Mouse (Mus musculus) bone marrow, adult 2 months (tissue): Measurements from ENCODE around the gene Nkx2-5. TPM values are rescaled to one million over a fixed set of nuclear protein-coding genes. Genes with fewer than 3 reads are reported as not detected.

Experiments used
- H3K27ac ChIP-seq: fragments of 200-500 bp; 2 replicates; pipeline ENCODE4 v1.5.1; 2012; ENCODE audit warnings: low read depth, mild to moderate bottlenecking, control low read depth, inconsistent platforms, low read length; ENCODE audit not compliant: control insufficient read depth, poor library complexity, insufficient read depth
- H3K4me1 ChIP-seq: fragments of 200-500 bp; 2 replicates; pipeline ENCODE4 v1.6.1; 2011; ENCODE audit warnings: low read length; ENCODE audit not compliant: control insufficient read depth, insufficient read depth
- H3K4me3 ChIP-seq: fragments of 200-500 bp; replicated peaks from 2 replicates; pipeline ENCODE3; 2011; ENCODE audit warnings: mild to moderate bottlenecking, low read depth, low read length, control low read depth; ENCODE audit not compliant: control insufficient read depth
- CTCF ChIP-seq: fragments of 200-500 bp; IDR thresholded peaks from 2 replicates; pipeline ENCODE4 v1.5.1; 2011; ENCODE audit warnings: low read length, control low read depth; ENCODE audit not compliant: control insufficient read depth, insufficient read depth
- POLR2A ChIP-seq: fragments of 200-500 bp; IDR thresholded peaks from 2 replicates; pipeline ENCODE4 v1.6.1; 2011; ENCODE audit warnings: low read depth, mild to moderate bottlenecking, control low read depth, low read length, borderline replicate concordance; ENCODE audit not compliant: control insufficient read depth
- WGBS: fragments of 180-500 bp; shearing (Covaris S2); methylation state at CpG from one replicate; pipeline ENCODE4 v1.1.7; 2018; 5-methylcytosine and 5-hydroxymethylcytosine counted together
- polyA plus RNA-seq: library from polyadenylated mRNA; stranded (reverse); fragments of >200 nt; gene quantifications from 2 replicates; pipeline ENCODE4 v1.2.4, GENCODE M21; 2011; ENCODE audit warnings: low replicate concordance; ENCODE audit not compliant: missing spikeins, insufficient read depth, insufficient read length

Nkx2-5 gene
- polyA plus RNA-seq, 1 experiment: not detected

DNA sequence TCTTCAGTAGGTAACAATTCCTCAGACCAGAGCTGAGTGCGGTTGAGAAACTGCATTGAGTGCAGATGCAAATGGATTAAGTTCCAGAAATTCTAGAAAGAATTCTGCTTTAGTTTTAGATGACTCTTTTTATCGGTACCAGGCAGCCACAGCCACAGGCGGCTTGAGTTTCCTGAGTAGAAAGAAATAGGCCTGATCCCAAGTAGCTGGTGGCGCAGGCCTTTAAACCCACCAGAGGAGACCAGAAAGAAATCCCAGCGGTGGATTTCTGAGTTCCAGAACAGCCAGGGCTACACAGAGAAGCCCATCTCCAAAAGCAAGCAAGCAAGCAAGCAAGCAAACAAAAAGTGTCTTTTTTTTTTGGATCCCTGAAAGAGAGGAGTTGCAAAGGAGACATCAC, 8.4 kb downstream of the Nkx2-5 start:
- TF ChIP-seq POLR2A: no peak
- TF ChIP-seq CTCF: no peak
- Histone ChIP-seq H3K27ac (no peak overlapping the region), H3K4me3 (no peak overlapping the region), H3K4me1 (no peaks in the 10 kb centered on the region)
- WGBS: 19% methylated on average over 5 of the region's 5 CpGs

DNA sequence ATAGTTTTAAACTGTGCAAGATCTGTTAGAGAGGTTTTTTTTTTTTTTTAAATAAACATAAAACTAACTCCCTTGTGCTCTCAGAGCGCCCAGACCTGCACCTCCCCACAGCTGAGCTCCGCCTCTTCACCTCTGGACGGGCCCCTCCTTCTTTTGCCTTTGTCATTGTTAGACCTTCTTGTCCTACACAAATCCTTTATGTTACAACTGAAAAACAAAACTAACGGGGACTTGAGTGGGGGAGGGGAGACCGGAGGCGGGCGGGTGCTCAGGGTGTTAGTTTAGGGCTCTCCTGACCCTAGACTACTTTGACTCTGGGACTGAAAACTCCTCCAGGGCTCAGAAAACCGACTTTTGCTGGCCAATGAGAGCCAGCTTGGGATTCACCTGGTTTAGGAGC, 8.9 kb downstream of the Nkx2-5 start:
- WGBS: 26% methylated on average over 8 of the region's 8 CpGs

DNA sequence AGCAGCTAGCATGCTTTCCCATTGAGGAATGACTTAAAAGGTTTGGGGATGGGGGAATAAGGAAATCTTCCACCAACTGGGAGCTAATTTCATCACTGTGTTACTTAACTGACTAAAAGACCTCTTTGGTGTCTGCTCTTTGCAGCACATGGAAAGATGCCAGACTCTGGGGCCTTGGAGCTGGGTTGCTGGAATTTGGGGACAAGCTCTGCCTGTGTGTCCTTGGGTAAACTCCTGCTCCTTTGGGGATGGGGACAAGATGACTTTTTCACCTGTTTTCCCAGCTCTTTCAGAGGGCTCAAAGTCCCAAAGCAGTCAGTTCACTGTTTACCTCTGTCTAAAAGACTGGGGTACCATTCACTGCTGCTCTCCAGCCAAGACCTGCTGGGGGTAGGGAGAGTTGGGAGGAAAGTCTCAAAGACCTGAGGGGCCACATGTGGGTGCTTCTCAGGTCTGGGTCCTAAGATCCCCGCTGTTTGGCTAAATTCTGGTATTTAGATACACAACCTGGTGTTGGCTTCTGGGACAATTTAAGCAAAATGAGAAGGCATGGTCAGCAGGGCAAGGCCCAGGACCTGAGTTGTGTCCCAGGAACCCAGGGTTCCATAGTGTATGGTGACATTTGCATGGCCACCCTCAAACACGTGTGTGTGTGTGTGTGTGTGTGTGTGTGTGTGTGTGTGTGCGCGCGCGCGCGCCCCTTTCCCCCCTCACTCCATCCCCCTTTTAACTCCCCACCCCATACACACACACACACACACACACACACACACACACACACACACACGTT, 9.6 kb downstream of the Nkx2-5 start:
- TF ChIP-seq POLR2A: no peak
- no peak for TF ChIP-seq CTCF
- Histone ChIP-seq H3K27ac (no peak overlapping the region), H3K4me1 (no peaks in the 10 kb centered on the region), H3K4me3 (no peak overlapping the region)
- 35% methylated on average over 3 of the region's 9 CpGs for WGBS

More for the DNA sequence above, 8.9 kb downstream of the Nkx2-5 start:
- Histone ChIP-seq H3K27ac (no peak overlapping the region), H3K4me3 (no peak overlapping the region), H3K4me1 (no peaks in the 10 kb centered on the region)
- TF ChIP-seq POLR2A (no peak), CTCF (no peak)

DNA sequence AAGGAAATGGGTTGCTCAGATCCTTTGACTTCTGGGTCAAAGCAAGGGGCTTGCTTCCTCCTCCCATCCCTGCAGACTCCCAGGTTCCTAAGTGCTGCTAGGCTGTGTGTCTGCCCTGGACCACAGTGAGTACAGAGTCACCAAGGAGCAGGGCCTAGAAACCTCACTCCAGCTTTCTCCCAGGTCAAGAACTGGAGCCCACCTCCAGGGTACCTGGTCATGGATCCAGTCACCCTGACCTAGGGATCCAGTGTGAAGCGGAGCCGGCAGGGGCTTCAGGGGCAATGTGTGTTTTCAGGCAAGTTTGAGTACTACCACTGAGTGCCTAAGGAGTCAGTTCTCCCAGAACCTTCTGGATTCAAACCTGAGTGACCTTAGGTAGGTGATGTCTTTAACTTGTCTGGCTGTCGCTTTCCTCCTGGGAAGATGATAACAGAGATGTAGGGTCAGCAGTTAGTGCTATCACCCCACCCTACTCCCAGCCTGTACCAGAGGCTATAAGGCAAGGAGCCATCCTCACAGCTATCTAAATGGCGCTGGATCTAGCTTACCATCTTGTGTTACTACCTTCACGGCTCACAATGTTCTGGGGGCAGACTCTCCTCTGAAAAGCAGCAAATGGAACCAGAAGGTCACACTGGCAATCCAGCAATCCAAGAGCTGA, 10.4 kb downstream of the Nkx2-5 start:
- Histone ChIP-seq H3K4me3 (no peak overlapping the region), H3K27ac (no peak overlapping the region), H3K4me1 (no peaks in the 10 kb centered on the region)
- 71% methylated on average over 5 of the region's 5 CpGs for WGBS
- TF ChIP-seq POLR2A: no peak
- no peak for TF ChIP-seq CTCF

DNA sequence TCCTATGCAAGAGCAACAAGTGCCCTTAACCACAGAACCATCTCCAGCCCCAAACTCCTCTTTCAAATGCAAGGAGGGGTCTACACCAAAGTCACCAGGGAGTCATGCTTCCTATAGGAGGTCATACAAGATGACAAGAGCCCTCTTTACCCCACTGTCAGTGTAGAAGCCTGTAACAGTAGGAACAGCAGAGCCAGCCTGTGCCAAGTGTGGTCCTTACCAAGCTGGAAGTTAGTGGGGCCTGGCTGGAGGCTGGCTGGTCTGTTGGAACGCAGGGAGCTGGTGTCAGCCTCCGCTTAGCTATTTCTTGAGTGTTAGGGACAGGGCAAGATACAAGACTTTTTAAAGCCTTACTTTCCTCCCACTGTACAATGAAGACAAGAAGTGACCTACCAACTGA, 11.0 kb downstream of the Nkx2-5 start:
- Histone ChIP-seq H3K27ac (no peak overlapping the region), H3K4me3 (no peak overlapping the region), H3K4me1 (no peaks in the 10 kb centered on the region)
- no peak for TF ChIP-seq POLR2A
- no peak for TF ChIP-seq CTCF
- 83% methylated on average over 2 of the region's 2 CpGs for WGBS

DNA sequence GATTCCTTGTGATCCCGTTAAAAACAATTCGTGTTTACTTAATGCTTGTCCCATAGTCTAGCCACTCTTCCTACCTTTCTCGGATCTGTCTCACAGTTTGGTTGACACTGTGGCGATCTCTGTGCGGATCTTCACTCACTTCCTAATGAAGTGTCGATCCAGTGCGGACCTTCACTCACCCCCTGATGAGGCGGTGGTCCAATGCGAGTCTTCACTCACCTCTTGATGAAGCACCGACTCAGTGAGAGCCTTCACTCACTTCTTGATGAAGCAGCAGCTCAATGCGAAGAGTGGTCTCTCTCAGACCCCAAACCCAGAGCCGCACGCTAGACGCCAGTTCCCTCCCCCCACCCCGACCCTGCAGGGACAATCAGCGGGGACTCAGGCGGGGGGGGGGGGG, 18.7 kb downstream of the Nkx2-5 start:
- Histone ChIP-seq H3K4me3 (no peak overlapping the region), H3K27ac (no peak overlapping the region), H3K4me1 (no peaks in the 10 kb centered on the region)
- 72% methylated on average over 16 of the region's 17 CpGs for WGBS
- TF ChIP-seq CTCF (no peak), POLR2A (no peak)

DNA sequence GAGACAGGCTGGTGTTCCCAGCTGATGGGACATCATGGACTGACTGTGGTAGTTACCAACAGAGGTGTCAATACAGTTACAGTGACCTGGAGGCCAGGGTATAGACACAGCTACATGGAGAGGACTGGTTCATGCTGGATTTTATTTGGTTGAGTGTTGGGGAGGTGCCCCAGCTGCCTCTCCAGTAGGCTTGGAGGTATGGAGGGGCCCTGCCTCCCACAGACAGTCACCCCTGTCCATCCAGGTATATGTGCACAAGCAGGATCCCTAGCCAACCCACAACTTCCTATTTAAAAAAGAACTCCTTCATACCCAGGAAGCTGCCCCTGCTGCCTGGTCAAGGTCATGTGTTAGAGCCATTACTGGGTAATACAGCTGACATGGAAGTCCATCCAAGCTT, 27.0 kb downstream of the Nkx2-5 start:
- no peak for TF ChIP-seq CTCF
- Histone ChIP-seq H3K4me1 (no peaks in the 10 kb centered on the region), H3K4me3 (no peak overlapping the region), H3K27ac (no peak overlapping the region)

DNA sequence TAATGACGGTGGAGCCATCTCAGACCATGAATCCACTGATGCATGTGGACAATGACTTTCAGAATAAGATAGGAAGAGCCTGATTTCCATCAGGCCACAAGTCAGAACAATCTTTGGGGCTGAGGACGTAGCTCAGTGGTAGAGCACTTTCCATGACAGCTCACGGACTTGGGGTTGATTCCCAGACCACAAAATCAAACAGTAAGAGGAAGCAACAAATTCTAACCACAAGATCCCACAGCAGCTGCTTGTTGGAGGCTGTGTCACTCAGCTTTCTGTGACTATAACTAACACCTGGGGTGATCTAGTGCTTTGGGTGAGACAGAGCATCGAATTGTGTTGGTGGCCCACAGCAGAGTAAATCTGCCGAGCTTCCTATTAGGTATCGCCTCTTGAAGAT, 28.0 kb downstream of the Nkx2-5 start:
- Histone ChIP-seq H3K27ac (no peak overlapping the region), H3K4me1 (no peaks in the 10 kb centered on the region), H3K4me3 (no peak overlapping the region)
- 44% methylated on average over 6 of the region's 6 CpGs for WGBS
- TF ChIP-seq POLR2A (no peak), CTCF (no peak)
